Mouse (Mus musculus) testis, postnatal 14 days (tissue): ENCODE results near the gene Ythdf1.
A peak's percentile ranks its signal among the peaks of the same experiment; 100 is the strongest.

Experiments used
- DNase-seq: peaks from one replicate; pipeline ENCODE4 v3.0.0; 2021; ENCODE audit warnings: low spot score

Ythdf1 gene

DNA sequence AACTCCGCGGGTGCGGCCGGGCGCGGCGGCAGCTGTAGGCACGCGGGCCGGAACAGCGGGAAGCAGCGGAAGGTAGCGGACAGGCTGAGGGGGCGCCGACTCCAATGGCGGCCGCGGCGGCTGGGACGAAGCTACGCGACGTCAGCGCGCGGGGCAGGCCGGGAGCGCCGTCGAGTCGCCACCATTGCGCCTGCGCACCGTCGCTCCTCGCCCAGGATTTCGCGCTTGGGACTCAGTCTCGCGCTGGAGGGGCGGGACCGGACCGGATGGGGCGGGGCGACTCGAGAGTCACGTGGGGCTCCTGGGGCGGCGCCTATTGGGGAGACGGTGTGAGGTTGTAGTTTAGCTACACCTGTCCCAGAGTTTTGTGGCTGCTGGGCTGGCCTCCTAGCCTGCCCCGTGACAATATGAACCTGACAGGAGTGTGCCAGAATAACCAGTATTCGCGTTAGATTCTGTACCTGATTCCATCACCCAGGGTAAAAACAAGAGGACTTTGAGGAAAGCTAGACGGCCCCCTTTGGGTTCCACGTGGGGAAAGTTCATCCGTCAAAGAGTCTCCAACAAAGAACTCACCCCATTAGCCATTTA lies at the start of gene Ythdf1:
Ythdf1 (minus strand) TSS at position 140 of the 591 bp plus-strand sequence.
- DNase-seq: peak; percentile 98

- DNase-seq: peak; percentile 92
Observed at GRCm38 (mm10) chr2:180967010-180967763, 46.4 kb upstream of the Ythdf1 start, which contains the start of gene Arfgap1. Arfgap1 (plus strand) TSS chr2:180967225.

DNA sequence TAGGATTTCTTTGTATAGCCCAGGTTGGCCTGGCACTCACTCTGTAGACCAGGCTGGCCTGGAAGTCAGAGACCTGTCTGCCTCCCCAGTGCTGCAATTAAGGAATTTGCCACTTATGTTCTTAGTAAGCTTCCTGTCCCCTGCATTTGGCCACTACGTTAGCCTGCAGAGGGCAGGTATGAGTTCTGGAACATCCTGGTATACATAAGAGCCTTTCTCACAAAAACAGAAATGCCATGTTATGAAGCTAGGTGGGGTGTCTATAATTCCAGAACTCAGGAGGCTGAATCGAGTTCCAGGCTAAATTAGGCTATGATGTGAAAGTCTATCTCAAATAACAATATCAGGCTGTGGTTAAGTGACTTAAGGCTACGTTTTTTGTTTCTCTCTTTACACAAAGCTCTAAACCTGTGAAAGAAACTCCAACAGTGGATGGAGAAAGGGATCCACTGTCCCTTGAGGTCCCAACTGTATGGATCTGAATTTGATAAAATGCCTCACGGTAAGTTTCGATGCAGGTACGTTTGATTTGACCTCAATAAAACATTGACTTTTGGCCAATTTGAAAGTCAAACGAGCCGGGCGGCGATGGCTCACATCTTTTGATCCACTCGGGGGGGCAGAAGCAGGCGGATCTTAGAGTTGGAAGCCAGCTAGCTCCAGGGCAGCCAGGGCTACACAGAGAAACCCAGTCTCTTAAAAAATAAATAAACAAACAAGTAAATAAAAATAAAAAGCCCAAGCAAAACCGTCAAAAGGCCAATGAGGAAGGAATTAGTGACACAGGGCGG lies 45.5 kb upstream of the Ythdf1 start:
- DNase-seq: no peak

DNA sequence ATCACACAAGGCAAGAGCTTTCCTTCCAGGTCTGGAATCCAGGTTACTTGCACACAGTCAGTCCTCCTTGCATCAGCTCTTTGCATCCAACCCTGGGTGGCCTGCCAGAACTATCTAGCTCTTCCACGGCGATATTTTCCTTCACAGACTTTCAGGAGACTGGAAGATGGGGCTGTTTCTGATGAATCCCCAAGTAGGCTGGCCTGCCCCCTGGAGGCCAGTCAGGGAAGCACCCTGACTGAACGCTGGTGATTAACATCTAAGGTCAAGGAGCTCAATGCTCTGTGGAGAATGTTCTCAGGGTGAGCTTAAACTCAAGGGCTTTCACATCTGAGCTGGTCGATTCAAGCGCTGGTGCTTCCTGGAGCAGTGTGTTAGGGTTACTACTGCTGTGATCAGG lies 43.2 kb upstream of the Ythdf1 start:
- DNase-seq: peak; percentile 43

DNA sequence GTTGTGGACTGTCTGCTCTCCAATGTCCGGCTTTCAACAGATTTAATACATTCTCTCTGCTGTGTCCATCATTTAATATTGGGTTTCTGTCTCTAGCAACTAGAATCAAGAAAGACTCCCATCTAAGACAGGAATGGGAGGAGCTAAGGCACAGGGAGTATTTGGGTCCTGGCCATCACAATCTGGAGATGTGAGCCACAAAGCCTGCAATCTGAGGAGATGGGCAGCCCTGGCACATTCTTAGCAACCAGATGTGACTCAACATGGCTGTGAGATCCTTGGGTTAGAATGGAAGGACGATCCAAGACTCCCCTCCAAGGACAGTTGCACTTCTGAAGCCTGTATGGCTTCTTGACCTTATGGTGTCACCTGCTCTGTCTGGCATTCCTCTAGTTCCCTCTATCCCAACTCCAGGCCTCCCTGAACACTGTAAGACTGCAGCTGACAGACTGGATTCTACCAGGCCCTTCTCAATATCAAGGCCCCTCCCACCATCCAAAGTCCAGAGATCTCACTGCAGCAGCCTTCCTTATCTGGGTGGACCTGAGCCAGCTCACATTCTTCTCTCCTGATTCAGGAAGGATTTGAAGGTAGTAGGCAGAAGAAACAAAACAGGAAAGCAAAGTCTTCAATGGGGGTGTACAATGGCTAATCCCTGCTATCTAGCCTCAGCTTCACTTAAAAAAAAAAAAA lies 42.0 kb upstream of the Ythdf1 start:
- no peak for DNase-seq

DNA sequence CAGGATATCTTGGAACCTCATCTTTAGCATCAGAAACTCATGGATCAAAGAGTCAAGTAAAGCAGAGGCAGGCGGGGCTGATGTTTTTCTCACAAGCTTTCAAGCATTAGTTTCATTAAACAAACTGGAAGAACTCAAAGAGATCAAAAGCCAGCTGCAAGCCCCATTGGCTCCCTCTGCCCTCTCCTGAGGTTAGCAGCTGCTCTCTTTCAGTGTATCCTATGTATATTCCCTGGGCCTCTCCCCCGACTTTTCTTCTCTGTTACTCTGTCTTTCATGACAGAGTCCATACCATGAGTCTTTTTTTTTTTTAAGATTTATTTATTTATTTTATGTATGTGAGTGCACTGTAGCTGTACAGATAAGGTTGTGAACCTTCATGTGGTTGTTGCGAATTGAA lies 39.4 kb upstream of the Ythdf1 start:
- DNase-seq: no peak

DNA sequence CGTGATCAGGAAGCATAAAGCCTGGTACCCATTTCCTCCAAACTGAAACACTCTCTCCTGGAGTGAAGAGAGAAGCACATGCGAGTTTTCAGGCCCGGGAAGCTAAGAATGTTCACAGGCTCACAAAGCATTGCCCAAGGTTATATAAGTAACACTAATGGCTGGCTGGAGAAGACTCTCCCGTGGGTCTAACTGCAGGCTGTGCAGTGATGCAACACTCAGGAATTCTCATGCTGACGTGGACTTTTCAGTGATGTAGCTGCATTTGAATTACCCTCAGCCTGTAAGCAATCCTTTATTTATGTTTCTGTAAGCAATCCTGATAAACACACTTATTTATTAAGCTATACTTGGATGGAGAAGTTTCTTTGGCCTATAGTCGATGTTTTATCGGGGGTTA lies 38.9 kb upstream of the Ythdf1 start:
- DNase-seq: no peak

GRCm38 (mm10) chr2:180954061-180955047 lies 33.6 kb upstream of the Ythdf1 start, which contains the start of gene Nkain4:
Nkain4 (minus strand) TSS chr2:180954699.
- peak; percentile 59 for DNase-seq

GRCm38 (mm10) chr2:180953638-180954037 lies 32.9 kb upstream of the Ythdf1 start:
- no peak for DNase-seq

DNA sequence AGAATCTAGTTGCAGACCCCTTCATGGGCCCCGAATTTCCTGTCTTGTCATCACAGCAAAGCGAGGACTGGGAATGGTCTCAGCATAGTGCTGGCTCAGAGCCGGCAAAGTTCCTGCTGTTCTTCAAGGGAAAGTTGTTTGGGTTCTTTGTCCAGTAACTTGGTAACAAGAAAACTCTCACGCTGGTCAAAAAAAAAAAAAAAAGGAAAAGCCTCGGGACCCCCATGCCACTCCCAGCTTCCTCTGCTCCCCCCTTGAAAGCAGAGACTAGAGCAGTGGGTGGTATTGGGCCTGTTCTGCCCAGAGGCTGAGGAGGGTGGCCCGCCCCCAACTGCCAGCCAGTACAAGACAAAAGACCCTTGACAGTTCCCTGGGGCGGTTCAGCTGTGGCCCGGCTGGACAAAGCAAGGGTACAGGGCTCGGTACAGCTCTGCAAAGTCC lies 32.0 kb upstream of the Ythdf1 start:
- no peak for DNase-seq

DNA sequence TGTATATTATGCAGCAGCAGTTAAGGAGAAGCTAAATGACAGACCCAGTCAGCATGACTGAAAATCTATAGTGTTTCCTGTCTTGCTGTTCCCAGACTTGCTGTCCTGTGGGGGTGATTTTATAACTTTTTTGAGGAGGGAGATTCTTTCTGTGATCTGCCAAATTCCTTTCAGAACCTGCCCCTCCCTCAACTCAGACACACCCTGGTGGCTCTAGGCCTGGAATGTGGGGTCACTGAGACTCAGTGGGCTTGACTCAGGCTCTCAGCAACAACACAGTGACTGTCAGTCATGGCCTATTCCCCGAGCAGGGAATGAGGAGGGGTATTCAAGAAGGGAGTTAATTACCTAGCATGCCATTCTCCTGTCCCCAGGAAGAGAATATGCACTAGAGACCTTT lies 29.2 kb upstream of the Ythdf1 start:
- no peak for DNase-seq

DNA sequence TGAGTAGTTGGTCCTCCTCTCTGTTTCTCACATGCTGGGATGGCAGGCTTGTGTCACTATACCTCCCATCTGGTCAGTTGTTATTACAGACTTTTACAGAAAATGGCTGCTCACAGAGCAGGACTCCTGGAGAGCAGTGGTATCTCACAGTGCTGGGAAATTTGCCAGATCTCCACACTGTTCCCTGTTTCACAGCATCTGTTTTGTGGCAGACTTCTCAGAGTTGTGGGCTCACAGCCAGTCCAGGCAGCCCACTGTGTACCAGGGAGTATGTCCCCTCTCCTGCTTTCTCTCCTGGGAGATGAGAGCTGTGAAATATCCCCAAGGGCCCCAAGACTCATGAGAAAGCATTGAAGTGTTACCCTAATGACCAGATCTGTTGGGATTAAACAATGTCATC lies 21.1 kb upstream of the Ythdf1 start:
- DNase-seq: peak; percentile 33

DNA sequence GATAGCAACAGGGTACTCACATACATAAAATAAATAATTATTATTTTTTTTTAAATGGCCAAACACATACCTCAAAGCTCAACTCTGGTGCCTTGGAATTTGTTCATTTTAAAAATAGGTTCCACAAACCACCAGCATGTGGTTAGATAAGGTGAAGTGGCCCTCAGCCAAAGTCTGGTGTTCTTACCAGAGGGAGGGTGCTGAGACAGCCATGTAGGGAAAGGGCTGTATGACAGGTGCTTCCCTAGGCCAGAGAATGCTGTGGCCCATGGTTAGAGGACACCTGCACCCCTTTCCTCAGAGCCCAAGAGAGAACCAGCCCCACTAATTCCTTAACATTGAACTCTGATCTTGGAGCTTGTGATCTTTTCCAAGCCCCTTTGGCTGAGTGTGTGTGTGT lies 19.4 kb upstream of the Ythdf1 start:
- no peak for DNase-seq

DNA sequence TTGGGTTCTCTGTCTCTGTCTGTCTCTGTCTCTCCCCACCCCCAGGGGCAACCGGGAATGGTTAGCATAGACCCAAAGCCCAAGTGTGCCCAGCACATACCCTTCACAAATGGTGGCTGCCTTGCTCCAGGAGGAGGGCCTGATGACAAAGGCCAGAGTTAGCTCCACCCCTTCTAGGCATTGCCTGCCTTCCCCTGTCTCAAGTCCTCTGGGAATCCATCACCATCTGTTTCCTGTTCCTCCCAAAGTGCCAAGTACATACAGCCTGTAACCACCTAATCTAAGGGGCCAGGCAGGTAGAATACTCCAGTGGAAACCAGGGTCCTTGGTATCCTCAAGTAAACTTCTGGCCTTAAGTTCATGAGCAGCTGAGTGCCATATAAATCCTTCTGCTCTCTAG lies 11.7 kb upstream of the Ythdf1 start:
- DNase-seq: no peak

DNA sequence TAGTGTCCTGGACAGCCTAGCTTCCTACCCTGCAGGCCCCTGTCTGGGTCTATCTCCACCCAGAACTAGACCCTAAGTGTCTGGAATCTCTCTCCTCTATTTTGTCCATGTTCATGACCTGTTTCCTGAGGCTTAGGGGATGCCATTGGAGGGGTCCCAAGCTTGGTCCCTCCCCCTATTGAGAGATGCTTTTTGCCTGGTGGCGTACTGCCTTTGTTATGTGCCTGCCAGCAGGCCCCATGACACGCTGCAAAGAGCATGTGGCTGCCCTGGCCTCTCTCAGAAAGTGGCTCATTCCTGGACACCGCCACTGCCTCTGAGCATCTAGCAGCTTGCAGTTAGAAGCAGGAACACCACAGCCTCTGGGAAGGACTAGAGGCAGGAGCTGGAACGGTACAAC lies 8.0 kb upstream of the Ythdf1 start, which contains the start of gene Birc7:
Birc7 (plus strand) TSS at position 301 of the 400 bp plus-strand sequence.
- DNase-seq: no peak

DNA sequence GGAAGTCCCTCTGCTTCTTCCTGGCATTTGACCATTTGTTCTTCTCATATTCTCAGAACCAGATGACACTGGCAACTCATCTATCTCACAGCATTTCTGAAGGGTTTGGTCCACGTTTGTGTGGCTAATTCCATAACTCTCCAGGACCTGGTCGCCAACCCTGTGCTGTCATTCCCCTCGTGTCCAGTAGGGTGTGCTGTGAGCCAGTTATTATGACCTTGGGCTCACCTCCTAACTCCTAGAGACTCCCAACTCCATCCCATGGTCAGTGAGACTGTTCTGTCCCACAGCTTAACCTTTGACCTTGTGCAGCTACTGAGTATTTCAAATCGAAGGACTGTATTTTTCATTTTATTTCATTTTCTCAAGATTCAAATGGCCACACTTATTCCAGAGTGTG lies 4.4 kb upstream of the Ythdf1 start:
- DNase-seq: peak; percentile 54

GRCm38 (mm10) chr2:180922739-180923138 lies 2.0 kb upstream of the Ythdf1 start:
- no peak for DNase-seq

DNA sequence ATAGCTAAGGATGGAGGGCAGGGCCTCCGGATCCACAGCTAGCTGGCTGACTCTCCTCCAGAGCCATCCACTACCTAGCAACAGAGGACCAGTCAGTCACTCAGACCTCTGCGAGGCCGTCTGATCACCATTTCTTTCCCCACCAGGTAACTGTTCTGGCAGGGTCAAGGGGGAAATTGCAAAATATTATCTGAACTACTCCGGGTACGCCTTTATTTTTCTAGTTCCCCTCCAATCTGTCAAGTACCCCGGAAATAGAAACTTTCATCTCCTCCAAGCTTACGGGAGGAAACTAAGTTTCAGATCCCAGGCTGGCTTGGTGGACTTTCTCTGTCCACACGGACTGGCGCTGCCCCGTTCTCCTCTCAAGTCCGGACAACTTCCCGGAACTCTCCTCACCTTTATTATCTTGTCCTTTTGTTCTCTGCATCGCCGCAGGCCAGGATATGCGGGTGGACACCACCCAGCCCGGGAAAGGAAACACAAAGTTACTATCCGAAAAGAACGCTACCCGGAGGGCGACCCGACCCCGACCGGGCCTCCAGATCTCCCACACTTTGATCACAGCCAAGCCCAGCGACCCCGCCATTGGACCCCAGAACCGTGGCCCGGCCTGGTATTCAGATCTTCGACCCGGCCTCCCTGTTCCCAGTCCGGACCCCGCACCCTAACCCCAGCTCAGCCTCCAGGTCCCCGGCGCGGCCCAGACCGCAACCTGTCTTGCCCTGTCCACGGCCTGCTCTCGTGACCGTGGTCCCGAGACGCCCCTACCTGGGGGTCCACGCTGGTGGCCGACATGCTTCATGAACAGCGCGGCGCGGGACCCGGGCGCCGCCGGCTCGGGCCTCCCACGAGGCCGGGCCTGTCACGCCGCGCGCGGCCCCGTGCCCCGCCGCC lies 588 bp downstream of the Ythdf1 start:
- peak; percentile 74 for DNase-seq

DNA sequence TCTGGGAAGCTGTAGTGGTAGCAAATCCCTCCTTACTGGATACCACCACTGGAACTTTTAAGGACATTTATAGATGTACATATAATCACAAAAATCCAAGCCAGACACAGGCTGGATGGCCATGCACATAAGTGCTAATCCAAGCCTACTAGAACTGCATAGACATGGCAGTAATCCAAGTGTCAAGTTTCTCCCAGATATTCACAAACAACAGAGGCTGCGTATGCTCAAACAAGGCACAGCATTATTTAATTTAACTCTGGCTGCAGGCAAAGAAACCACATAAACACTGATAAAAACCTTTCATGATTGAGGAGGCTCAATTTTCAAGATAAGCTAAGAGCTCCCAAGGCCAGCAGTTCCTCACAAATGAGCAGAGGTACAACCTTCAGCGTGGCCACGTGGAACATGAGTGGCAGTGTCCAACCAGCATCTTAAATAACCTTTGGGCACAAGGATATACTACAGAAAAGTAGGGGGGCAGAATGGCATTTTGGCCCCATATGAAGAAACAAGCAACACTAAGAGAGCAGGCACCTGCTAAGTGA lies 4.8 kb downstream of the Ythdf1 start:
- peak; percentile 17 for DNase-seq

DNA sequence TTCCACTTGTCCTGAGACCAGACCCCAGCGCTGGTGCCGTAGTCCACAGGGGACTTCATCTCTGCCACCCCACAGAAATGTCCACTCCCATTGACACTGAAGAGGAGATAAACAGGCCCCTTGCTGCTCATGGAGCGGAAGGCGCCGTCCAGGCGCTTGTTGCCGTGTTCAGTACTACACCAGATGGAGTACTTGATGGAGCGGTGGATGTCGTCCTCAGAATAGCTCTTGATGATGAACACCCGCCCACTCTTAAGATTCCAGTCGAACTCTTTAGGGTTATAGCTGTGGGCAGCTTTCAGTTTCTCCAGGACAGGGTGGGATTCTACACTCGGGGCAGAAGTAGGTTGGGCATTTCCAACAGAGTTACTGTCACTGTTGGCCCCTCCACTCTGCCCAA lies 9.8 kb downstream of the Ythdf1 start:
- no peak for DNase-seq
